Mouse (Mus musculus): ENCODE results near the gene Drap1. TPM values are rescaled to one million over a fixed set of nuclear protein-coding genes. Genes with fewer than 3 reads are reported as not detected.

Drap1 gene
- polyA plus RNA-seq, 1 experiment from 2014 or later, result 260 TPM

DNA sequence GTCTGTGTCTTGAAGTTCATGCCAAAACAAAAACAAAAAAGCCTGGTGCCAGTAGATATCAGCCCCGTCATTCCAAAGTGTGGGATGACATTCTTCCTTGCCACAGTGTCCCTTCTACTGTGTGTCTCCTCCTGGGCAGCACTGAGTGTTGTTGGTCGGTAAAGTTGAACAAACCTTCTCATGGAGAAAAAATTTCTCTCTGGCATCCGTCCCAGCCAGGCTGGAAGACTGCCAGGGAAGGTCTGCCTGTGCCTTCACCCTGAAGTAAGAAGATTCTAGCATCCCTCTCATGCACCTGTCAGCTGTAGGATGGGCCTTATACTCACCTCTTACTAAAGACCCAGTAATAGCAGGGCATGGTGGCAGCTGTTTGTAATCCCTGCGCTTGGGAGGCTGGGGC lies 31.9 kb downstream of the Drap1 start:
- H3K4me2 ChIP-seq, result no peak overlapping the region
- no peaks in the 10 kb centered on the region for H3K36me3 ChIP-seq (replicated peaks)
- H3K9me3 ChIP-seq, result no peaks in the 10 kb centered on the region
- no peak overlapping the region for H3K4me3 ChIP-seq (replicated peaks)
- peak overlapping the region; percentile 31; the same call in 1 of the 2 replicates for H3K27ac ChIP-seq
- 70% methylated on average over 4 of the region's 4 CpGs for WGBS
- peaks cover 19% of the 10 kb centered on the region for H3K4me1 ChIP-seq
- ATAC-seq (ENCODE audit: low FRiP score), result no peak
- no peaks in the 10 kb centered on the region for H3K27me3 ChIP-seq
- H3K9ac ChIP-seq, result no peak overlapping the region

DNA sequence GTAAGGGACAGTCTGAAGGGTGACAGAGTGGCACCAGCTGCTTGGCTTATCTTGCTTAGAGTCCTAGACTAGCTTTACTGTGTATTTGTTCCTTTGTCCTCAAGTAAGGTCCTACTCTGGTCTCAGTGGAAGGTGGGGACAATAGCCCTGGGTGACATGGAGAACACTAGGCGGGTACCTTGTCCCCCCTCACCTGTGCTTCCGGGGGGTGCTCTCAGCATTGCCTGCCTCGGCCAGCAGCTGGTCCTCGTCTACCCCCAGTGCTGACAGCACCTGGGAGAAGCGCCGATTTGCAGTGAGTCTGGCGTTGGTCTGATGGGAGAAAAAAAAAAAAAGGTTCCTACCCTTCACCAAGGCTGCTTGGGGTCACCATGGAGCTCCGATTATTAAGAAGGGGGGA lies 34.4 kb downstream of the Drap1 start:
- ATAC-seq (ENCODE audit: low FRiP score), result no peak
- H3K9ac ChIP-seq, result 0 out of 2 replicates have a peak overlapping the region, but pooled peaks have one; percentile 36
- peaks cover 34% of the 10 kb centered on the region for H3K4me1 ChIP-seq
- WGBS, result 91% methylated on average over 8 of the region's 8 CpGs
- no peaks in the 10 kb centered on the region for H3K9me3 ChIP-seq
- no peak overlapping the region for H3K27ac ChIP-seq
- H3K36me3 ChIP-seq (replicated peaks), result peaks cover 8% of the 10 kb centered on the region
- H3K27me3 ChIP-seq, result no peaks in the 10 kb centered on the region
- H3K4me3 ChIP-seq (replicated peaks), result 0 out of 2 replicates have a peak overlapping the region, but pooled peaks have one; percentile 100
- H3K4me2 ChIP-seq, result peak overlapping the region; percentile 84; the same call in 1 of the 2 replicates

DNA sequence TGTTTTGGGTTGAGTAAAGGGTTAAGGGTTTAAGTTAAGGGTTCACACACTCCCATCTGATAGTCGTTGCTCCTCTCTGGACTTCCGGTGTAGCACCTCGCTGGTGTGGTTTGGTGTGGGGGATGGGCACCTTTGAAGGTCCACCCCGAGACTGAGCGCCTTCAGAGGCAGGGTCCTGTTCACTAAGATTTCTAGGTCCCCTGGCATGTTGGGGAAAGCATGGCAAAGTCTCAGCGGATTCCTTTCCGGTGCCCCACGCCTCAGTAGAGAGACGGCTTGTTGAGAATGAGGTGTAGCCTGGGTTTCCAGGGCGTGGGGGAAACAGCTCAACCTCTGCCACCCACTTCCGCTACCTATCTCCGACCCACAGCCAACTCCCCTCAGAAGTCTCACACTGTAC lies 35.1 kb downstream of the Drap1 start:
- peaks cover 15% of the 10 kb centered on the region for H3K36me3 ChIP-seq (replicated peaks)
- no peaks in the 10 kb centered on the region for H3K27me3 ChIP-seq
- H3K9ac ChIP-seq, result peak overlapping the region; percentile 36
- no peak overlapping the region for H3K27ac ChIP-seq
- H3K4me3 ChIP-seq (replicated peaks), result peak overlapping the region; percentile 100
- H3K4me1 ChIP-seq, result peaks cover 34% of the 10 kb centered on the region
- no peak for ATAC-seq (ENCODE audit: low FRiP score)
- H3K9me3 ChIP-seq, result no peaks in the 10 kb centered on the region
- WGBS, result 62% methylated on average over 12 of the region's 12 CpGs
- peak overlapping the region; percentile 84 for H3K4me2 ChIP-seq

DNA sequence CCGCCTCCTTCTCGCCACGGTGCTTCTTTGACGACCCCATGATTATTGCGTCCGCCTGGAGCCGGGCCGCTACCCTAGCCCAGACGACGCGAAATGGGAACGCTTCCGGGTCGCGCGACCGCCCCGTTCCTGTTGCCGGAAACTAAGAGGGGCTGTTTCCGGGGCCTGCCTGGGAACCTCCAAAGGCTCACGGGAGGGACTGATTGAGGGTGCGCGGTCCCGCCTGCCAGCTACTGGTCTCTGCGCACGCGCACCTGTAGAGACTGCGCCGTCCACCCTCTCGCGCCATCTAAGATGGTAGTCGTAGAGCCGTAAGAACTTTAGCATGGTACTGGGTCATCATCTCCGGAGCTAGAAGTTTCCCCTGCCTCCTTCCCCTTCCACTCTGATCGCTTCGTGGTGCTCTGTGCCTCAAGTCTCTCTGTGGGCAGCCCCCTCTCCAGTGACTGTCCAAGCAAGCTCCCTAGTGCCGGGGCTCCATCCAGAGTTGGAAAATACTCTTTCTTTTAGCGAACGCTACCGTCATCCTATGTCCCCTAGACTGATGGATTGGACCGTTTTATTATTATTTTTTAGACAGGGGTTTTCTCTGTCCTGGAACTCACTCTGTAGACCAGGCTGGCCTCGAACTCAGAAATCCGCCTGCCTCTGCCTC lies 36.1 kb downstream of the Drap1 start, which contains the start of gene Sart1:
Gene Sart1 (minus strand): TSS at position 116 of the 655 bp plus-strand sequence.
- 2% methylated on average over 43 of the region's 43 CpGs for WGBS
- peak within 1 kb of the TSS; percentile 84 for H3K4me2 ChIP-seq
- H3K4me1 ChIP-seq, result peaks cover 34% of the 10 kb centered on the region
- H3K36me3 ChIP-seq (replicated peaks), result peaks cover 25% of the 10 kb centered on the region
- ATAC-seq (ENCODE audit: low FRiP score), result peak; percentile 93
- H3K9me3 ChIP-seq, result no peaks in the 10 kb centered on the region
- peak within 1 kb of the TSS; percentile 100 for H3K4me3 ChIP-seq (replicated peaks)
- H3K9ac ChIP-seq, result peak within 1 kb of the TSS; percentile 95
- no peaks in the 10 kb centered on the region for H3K27me3 ChIP-seq
- peak within 1 kb of the TSS; percentile 88 for H3K27ac ChIP-seq

DNA sequence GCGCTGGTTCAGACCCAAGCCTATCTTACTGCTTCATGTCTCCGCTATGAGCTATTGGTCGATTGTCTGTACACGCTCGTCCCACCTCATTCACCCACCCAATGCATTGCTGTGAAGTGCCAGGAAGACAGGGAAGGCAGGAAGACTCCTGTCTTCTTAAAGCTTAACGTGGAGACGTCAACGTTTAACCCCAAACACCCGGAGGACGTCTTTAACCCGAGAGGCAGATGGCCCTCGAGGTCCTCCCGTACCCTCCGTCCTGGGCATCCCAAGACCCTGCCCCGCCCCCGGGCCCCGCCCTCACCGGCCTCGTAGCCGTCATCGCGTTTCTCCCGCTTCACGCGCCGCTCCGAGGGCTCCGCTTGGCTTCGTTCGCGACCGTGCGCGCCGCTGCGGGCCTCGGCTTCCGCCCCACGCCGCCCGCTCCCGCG lies 36.8 kb downstream of the Drap1 start:
- Histone ChIP-seq H3K9ac (peak overlapping the region; percentile 95), H3K27me3 (no peaks in the 10 kb centered on the region), H3K9me3 (no peaks in the 10 kb centered on the region), H3K4me3 (replicated peaks) (peak overlapping the region; percentile 100), H3K27ac (peak overlapping the region; percentile 88), H3K4me2 (peak overlapping the region; percentile 84), H3K4me1 (peaks cover 34% of the 10 kb centered on the region), H3K36me3 (replicated peaks) (peaks cover 31% of the 10 kb centered on the region)
- WGBS, result under 1% methylated on average over 43 of the region's 43 CpGs
- ATAC-seq (ENCODE audit: low FRiP score), result peak; percentile 57

DNA sequence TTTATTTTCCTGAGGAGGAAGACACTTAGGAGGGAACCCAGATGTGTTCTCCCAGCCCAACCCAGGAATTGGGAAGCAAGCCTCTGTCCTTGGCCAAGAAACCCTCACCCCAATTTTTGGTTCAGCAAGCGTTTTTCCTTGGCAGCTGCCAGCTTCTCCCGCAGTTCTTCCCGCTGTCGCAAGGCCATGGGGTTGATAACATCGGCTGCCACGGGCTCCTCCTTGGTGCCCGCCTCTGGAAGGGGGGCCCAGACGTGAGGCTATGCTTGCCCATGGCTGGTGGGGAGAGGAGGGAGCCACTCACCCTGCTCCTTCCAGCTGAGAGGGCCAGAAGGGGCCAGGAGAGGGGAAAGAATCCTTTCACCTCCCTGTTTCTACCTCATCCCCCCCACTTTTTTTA lies 40.1 kb downstream of the Drap1 start:
- no peak overlapping the region for H3K4me3 ChIP-seq (replicated peaks)
- H3K4me1 ChIP-seq, result peaks cover 23% of the 10 kb centered on the region
- H3K9me3 ChIP-seq, result no peaks in the 10 kb centered on the region
- no peak overlapping the region for H3K9ac ChIP-seq
- peaks cover 65% of the 10 kb centered on the region for H3K36me3 ChIP-seq (replicated peaks)
- 90% methylated on average over 8 of the region's 8 CpGs for WGBS
- H3K4me2 ChIP-seq, result no peak overlapping the region
- H3K27me3 ChIP-seq, result no peaks in the 10 kb centered on the region
- no peak for ATAC-seq (ENCODE audit: low FRiP score)
- H3K27ac ChIP-seq, result no peak overlapping the region

DNA sequence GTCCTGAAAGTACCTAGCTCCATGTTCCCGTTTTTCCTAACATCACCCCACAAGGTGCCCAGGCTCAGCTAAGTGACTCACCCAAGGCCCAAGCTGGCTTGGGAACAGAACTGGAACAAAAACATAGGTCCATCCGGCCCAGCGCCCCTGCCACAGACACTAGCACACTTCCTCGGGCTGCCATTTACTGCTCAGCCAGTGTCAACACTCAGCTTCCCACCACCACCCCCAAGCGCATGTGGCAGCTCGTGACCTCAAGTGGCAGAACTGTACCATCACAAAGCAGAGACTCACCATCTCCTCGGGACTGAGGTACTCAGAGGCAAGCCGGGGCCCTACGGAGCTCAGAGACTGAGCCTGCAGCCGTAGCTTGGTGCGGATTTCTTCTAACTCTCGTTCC lies 41.5 kb downstream of the Drap1 start:
- Histone ChIP-seq H3K27ac (no peak overlapping the region), H3K4me2 (no peak overlapping the region), H3K4me1 (peaks cover 15% of the 10 kb centered on the region), H3K36me3 (replicated peaks) (peaks cover 78% of the 10 kb centered on the region), H3K9ac (no peak overlapping the region), H3K4me3 (replicated peaks) (no peak overlapping the region), H3K9me3 (no peaks in the 10 kb centered on the region), H3K27me3 (no peaks in the 10 kb centered on the region)
- no peak for ATAC-seq (ENCODE audit: low FRiP score)
- WGBS, result 97% methylated on average over 12 of the region's 12 CpGs

DNA sequence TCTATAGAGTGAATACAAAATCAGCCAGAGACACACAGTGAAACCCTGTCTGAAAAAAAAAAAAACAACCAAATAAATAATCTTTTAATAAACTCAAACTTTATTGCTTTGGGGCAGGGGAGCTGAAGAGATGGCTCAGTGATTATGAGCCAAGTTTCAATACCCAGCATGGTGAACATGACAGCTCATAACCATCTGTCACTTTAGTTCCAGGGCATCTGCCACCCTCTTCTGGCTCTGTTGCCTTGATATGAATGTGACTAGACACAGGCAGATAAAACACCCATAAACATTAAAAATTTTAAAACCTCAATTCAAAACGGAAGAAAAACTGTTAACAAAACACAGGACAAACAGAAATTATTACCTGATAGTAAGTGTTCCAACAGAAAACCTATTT lies 47.3 kb downstream of the Drap1 start:
- Histone ChIP-seq H3K9me3 (no peaks in the 10 kb centered on the region), H3K9ac (no peak overlapping the region), H3K4me1 (no peaks in the 10 kb centered on the region), H3K27me3 (no peaks in the 10 kb centered on the region), H3K4me2 (no peak overlapping the region), H3K4me3 (replicated peaks) (no peak overlapping the region), H3K27ac (no peak overlapping the region), H3K36me3 (replicated peaks) (peaks cover 72% of the 10 kb centered on the region)
- no peak for ATAC-seq (ENCODE audit: low FRiP score)
- WGBS, result 91% methylated on average over 1 of the region's 1 CpGs

DNA sequence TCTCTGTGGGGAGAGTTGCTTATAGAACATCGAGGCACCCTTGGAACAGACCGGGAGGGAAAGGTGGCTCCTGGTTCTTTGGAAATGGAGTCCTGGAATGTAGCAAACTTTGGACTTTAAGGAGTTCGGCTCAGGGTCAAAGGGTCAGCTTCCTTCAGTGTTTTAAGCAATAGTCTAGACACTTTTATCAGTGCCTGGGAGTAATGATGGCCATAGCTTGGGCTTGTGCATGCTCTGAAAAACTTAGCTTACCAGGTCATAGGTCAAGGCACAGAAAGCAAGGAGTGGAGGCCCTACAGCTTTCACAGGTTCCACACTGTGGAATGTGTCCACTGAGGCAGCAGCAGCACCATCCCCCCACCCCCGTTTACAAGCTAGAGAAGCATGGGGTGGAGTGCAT lies 50.0 kb downstream of the Drap1 start:
- no peak overlapping the region for H3K27ac ChIP-seq
- H3K36me3 ChIP-seq (replicated peaks), result peaks cover 70% of the 10 kb centered on the region
- H3K27me3 ChIP-seq, result no peaks in the 10 kb centered on the region
- H3K4me3 ChIP-seq (replicated peaks), result no peak overlapping the region
- H3K9ac ChIP-seq, result no peak overlapping the region
- H3K4me1 ChIP-seq, result no peaks in the 10 kb centered on the region
- WGBS, result 81% methylated on average over 4 of the region's 4 CpGs
- H3K4me2 ChIP-seq, result no peak overlapping the region
- H3K9me3 ChIP-seq, result no peaks in the 10 kb centered on the region
- no peak for ATAC-seq (ENCODE audit: low FRiP score)

DNA sequence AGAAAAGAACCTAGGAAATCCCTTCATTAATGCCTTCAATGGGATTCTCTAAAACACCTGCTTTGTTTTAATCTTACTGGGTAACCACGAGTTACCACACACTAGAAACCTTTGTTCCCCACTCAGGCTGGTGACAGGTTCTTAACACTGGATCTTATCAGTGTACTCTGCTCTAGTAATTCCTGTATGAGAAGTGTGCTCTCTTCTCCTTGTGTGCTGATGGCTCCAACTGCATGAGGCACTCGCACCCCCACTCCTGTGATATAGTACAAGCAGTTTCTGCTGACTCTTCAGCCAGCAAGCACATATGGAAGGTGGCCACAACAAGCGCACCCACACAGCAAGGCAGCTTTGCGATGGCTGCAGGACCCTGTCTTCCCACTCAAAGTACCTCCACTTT lies 50.6 kb downstream of the Drap1 start:
- Histone ChIP-seq H3K4me2 (no peak overlapping the region), H3K4me3 (replicated peaks) (no peak overlapping the region), H3K27ac (no peak overlapping the region), H3K4me1 (no peaks in the 10 kb centered on the region), H3K9me3 (no peaks in the 10 kb centered on the region), H3K27me3 (no peaks in the 10 kb centered on the region), H3K9ac (no peak overlapping the region), H3K36me3 (replicated peaks) (peaks cover 70% of the 10 kb centered on the region)
- WGBS, result 85% methylated on average over 4 of the region's 4 CpGs
- no peak for ATAC-seq (ENCODE audit: low FRiP score)

Other genes starting within 250 kb of the Drap1 start
- 29.4 and 30.9 TPM in 2 replicates for gene Pacs1, start 151.9 kb downstream of the Drap1 start, polyA plus RNA-seq (2016; fragmentation: Nextera tagmentation; extraction: Ambion mirVana)
- gene Sf3b2, start 129.5 kb downstream of the Drap1 start, polyA plus RNA-seq (2016; fragmentation: Nextera tagmentation; extraction: Ambion mirVana), result 415 and 417 TPM in 2 replicates
- 17.5 and 21.8 TPM in 2 replicates for gene Gal3st3, start 126.6 kb downstream of the Drap1 start, polyA plus RNA-seq (2016; fragmentation: Nextera tagmentation; extraction: Ambion mirVana)
- gene Catsper1, start 89.2 kb downstream of the Drap1 start, polyA plus RNA-seq (2016; fragmentation: Nextera tagmentation; extraction: Ambion mirVana), result not detected in 2 replicates
- gene Cst6, start 75.4 kb downstream of the Drap1 start, polyA plus RNA-seq (2016; fragmentation: Nextera tagmentation; extraction: Ambion mirVana), result 0.66 and 0.67 TPM in 2 replicates
- 75.7 and 78.3 TPM in 2 replicates for gene Eif1ad, start 58.2 kb downstream of the Drap1 start, polyA plus RNA-seq (2016; fragmentation: Nextera tagmentation; extraction: Ambion mirVana)
- 416 and 423 TPM in 2 replicates for gene Banf1, start 57.8 kb downstream of the Drap1 start, polyA plus RNA-seq (2016; fragmentation: Nextera tagmentation; extraction: Ambion mirVana)
- gene Sart1, start 36.3 kb downstream of the Drap1 start, polyA plus RNA-seq (2016; fragmentation: Nextera tagmentation; extraction: Ambion mirVana), result 113 and 125 TPM in 2 replicates
- not detected in 2 replicates for gene Tsga10ip, start 22.5 kb downstream of the Drap1 start, polyA plus RNA-seq (2016; fragmentation: Nextera tagmentation; extraction: Ambion mirVana)
- 48.3 and 50.8 TPM in 2 replicates for gene AI837181, start 165 bp upstream of the Drap1 start, polyA plus RNA-seq (2016; fragmentation: Nextera tagmentation; extraction: Ambion mirVana)
- not detected in 2 replicates for gene Fosl1, start 22.6 kb upstream of the Drap1 start, polyA plus RNA-seq (2016; fragmentation: Nextera tagmentation; extraction: Ambion mirVana)
- 8.0 and 9.0 TPM in 2 replicates for gene Ccdc85b, start 32.9 kb upstream of the Drap1 start, polyA plus RNA-seq (2016; fragmentation: Nextera tagmentation; extraction: Ambion mirVana)
- gene Fibp, start 35.6 kb upstream of the Drap1 start, polyA plus RNA-seq (2016; fragmentation: Nextera tagmentation; extraction: Ambion mirVana), result 122 and 128 TPM in 2 replicates
- gene Ctsw, start 43.5 kb upstream of the Drap1 start, polyA plus RNA-seq (2016; fragmentation: Nextera tagmentation; extraction: Ambion mirVana), result 3.1 and 3.7 TPM in 2 replicates
- 40.2 and 41.9 TPM in 2 replicates for gene Efemp2, start 49.0 kb upstream of the Drap1 start, polyA plus RNA-seq (2016; fragmentation: Nextera tagmentation; extraction: Ambion mirVana)
- gene Mus81, start 63.4 kb upstream of the Drap1 start, polyA plus RNA-seq (2016; fragmentation: Nextera tagmentation; extraction: Ambion mirVana), result 40.6 and 42.7 TPM in 2 replicates
- 3,168 and 3,195 TPM in 2 replicates for gene Cfl1, start 65.5 kb upstream of the Drap1 start, polyA plus RNA-seq (2016; fragmentation: Nextera tagmentation; extraction: Ambion mirVana)
- gene 1700020D05Rik, start 78.8 kb upstream of the Drap1 start, polyA plus RNA-seq (2016; fragmentation: Nextera tagmentation; extraction: Ambion mirVana), result 0.26 TPM in 1 of 2 replicates, not detected in the other
- 29.3 and 29.5 TPM in 2 replicates for gene Snx32, start 85.6 kb upstream of the Drap1 start, polyA plus RNA-seq (2016; fragmentation: Nextera tagmentation; extraction: Ambion mirVana)
- gene Ovol1, start 135.7 kb upstream of the Drap1 start, polyA plus RNA-seq (2016; fragmentation: Nextera tagmentation; extraction: Ambion mirVana), result 0.22 and 0.27 TPM in 2 replicates
- 1.6 TPM in 2 replicates for gene Ap5b1, start 143.0 kb upstream of the Drap1 start, polyA plus RNA-seq (2016; fragmentation: Nextera tagmentation; extraction: Ambion mirVana)
- 162 and 191 TPM in 2 replicates for gene Rnaseh2c, start 176.9 kb upstream of the Drap1 start, polyA plus RNA-seq (2016; fragmentation: Nextera tagmentation; extraction: Ambion mirVana)
- 65.7 and 77.2 TPM in 2 replicates for gene Kat5, start 185.3 kb upstream of the Drap1 start, polyA plus RNA-seq (2016; fragmentation: Nextera tagmentation; extraction: Ambion mirVana)
- 34.1 and 36.9 TPM in 2 replicates for gene Rela, start 212.5 kb upstream of the Drap1 start, polyA plus RNA-seq (2016; fragmentation: Nextera tagmentation; extraction: Ambion mirVana)
- 16.3 and 16.8 TPM in 2 replicates for gene Sipa1, start 238.7 kb upstream of the Drap1 start, polyA plus RNA-seq (2016; fragmentation: Nextera tagmentation; extraction: Ambion mirVana)

Data from forebrain, embryonic 12.5 days (tissue).